Mouse (Mus musculus) NIH3T3 (cell line): ENCODE results near the gene Btn2a2.
A peak's percentile ranks its signal among the peaks of the same experiment; 100 is the strongest.

Source experiments
- DNase-seq: peaks from one replicate; pipeline ENCODE4 v3.0.0-alpha.2; 2012; ENCODE audit warnings: low read depth

The Btn2a2 gene

GRCm38 (mm10) chr13:23497656-23498321, 9.1 kb upstream of the Btn2a2 start:
- no peak for DNase-seq

DNA sequence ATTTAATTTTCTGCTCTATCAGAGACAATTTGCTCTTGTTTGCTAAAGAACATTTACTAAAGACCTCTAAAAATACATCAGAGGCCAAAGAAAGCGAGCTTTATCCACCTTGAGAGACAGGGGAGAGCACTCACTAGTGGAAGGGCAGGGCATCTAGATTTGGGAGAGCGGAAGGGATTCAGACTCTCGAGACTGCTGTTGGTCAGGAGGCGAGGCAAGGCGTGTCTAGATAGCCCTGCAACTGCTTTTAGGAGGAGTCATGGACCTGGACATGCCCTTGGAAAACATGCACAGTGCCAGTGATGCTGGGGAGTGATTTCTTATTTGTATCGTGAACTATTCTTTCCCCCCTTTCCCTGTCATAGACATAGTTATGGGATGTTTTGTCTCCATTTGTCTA, 6.9 kb upstream of the Btn2a2 start:
- DNase-seq = no peak

DNA sequence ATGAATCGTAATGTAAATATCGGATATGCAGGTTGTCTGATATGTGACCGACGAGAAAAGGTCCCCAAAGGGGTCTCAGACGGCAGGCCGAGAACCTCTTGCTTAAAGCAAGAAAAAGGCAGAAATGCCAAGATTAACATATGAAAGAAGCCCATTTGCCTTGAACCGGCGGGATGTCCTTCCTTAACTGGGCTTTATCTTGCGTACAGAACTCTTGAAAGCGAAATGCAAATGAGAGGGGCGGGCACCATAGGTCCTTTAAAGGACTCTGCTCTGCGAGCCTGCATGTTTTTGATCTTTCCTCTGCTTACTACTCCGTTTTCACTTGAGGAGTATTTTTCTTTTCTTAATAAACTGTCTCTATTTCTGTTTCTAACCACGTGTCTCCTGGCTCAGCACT, 3.3 kb upstream of the Btn2a2 start:
- DNase-seq = no peak

DNA sequence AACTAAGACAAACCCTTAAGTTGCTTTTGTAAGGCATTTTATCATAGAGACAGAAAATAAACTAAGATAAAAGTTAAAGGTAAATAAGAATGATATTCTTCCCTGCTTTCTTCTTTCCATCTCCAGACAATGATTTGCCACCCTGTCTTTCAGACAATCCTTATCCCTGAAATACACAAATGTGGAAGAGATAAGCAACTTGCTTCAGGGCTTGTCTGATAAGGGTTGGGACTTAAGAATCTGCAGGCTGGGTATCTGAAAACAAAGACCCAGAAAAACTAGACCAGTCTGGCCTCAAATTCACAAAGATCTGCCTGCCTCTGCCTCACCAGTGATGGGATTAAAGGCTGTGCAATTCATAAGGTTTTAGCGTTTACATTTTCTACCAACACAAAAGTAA, 2.6 kb upstream of the Btn2a2 start:
- no peak for DNase-seq

GRCm38 (mm10) chr13:23490863-23491262, 2.2 kb upstream of the Btn2a2 start:
- DNase-seq = no peak

DNA sequence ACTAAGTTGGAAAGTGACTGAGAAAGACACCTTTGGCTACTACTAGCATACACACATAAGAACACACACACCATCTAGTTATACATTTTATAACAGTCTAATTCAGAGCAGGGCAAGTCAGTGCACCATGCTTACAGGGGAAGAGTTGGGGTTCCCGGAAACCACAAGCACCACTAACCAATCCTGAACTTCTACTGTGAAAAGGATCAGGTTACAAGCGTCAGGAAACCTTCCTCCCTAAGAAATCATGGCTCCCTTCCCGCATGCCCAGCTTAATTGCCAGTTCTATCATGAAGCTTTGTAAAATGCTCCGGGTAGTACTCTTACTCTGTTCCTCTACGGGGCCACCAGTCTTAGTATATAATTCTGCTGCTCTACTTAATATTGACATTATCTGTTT, 3.4 kb downstream of the Btn2a2 start:
- DNase-seq = no peak

- no peak for DNase-seq
These were observed 5.5 kb downstream of the Btn2a2 start for GRCm38 (mm10) chr13:23483153-23483552.

DNA sequence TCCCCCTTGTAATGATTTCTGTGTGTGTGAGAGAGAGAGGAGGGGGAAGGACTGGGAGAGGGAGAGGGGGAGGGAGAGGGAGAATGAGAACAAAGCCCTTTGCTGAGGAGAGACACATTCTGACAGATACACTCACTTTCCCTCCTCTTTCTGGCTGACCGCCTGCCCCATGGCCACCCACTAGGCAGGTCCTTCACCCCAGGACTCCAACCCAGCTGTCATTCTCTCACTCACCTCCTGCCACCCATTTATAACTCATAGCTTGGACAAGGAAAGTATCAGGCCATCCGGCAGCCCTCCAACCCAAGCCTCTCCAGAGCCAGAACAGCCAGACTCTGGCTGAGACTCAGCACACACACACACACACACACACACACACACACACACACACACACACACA, 13.0 kb downstream of the Btn2a2 start:
- DNase-seq = no peak

DNA sequence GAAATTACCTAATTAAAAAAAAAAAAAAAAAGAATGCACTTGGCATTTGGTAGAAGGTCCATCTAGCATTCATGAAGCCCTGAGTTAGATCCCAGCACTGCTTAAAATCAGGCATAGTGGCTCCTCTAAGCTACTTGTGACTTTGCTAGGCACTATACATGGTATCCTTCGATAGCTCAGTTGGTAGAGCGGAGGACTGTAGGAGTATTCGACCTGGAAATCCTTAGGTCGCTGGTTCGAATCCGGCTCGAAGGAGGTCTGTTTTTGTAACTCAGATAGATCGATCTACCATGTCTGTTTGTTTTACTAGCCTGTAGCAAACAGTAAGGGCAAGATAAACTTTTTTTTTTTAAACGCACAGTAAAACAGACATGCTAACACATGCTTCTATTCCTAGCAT, 21.7 kb downstream of the Btn2a2 start:
- peak; percentile 82 for DNase-seq

DNA sequence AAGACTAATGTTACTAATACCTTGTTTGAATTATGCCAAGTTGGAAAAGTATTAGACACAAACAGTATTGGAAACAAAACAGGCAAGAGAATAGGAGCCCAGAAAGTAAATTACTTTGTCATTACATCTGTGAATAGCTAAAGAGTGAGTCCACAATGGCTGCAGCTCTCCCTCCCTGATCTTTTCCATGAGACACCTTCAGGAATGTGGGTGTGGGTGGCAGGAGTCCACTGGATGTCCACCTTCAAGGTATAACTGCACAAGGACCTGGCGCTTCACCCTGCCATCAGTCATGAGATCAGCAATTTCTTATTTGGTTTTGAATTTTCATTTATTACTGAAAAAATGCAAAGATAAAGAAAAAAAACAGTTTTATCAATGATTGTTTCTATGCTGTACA, 22.4 kb downstream of the Btn2a2 start:
- no peak for DNase-seq

DNA sequence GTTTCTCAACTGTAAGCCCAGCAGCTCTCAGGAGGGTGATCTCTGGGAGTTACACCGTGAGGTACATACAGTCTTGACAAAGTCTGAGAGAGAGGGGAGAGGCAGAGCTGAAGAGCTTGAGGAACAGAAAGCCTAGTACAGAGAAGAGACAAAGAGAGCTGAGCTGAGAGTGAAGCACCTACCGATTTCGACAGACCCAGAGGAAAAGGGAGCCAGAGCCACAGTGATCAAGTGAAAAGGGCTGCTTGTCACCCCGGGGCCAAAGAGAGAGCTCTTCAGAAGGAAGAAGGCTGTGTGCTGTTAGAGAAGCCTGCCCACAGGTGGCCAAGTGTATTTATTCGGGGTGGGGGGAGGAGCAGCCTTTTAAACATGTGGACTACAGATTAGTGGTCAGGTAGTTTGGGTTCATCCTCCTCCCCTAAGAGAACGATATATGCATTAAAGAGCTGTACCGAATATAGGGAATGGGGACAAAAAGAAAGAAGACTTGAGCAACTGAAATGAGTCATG, 23.0 kb downstream of the Btn2a2 start, which contains the start of gene Btn1a1:
TSS of gene Btn1a1 (minus strand) at position 302 of the 510 bp plus-strand sequence.
- DNase-seq = peak; percentile 19

DNA sequence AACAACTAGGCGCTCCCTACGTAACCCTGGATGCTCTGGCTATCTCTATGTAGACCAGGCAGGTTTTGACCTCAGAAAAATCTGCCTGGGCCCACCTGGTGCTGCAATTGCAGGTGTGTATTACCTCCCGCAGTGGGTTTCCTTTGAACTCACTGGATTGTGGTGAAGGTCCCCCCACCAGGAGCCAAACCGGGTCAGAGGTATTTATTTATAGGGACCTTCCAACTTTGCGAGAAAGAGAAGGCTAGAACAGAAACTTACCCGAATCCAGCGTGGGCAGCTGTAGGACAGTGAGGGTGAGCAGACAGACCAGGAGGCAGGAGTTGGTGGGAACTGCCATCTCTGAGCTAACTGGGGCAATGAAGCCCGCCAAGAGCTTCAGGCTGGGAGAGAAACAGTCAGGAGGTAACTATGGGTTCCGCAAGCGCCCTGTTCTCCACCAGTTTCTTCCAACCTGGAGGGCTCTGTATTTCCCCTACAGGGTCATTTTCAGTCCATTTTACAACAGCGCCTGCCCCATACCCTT, 23.8 kb downstream of the Btn2a2 start:
- no peak for DNase-seq

DNA sequence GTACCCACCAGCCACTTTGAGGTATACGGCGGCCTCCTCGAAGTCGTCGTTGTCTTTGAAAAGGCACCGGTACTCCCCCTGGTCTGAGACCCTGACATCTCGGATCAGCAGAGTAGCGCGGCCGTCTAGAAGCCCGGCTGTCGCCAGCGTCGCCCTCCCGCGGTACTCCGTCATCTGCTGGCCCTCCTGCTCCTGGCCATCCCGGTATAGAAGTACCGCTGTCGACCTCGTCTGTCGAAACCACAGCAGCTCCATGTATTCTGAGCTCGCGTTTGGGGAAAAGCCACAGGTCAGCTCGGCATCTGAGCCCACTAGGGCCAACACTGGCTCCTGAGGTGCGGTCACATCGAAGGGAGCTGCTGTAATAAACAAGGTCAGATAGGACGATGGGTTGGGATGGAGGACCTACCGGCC, 24.4 kb downstream of the Btn2a2 start:
- no peak for DNase-seq

DNA sequence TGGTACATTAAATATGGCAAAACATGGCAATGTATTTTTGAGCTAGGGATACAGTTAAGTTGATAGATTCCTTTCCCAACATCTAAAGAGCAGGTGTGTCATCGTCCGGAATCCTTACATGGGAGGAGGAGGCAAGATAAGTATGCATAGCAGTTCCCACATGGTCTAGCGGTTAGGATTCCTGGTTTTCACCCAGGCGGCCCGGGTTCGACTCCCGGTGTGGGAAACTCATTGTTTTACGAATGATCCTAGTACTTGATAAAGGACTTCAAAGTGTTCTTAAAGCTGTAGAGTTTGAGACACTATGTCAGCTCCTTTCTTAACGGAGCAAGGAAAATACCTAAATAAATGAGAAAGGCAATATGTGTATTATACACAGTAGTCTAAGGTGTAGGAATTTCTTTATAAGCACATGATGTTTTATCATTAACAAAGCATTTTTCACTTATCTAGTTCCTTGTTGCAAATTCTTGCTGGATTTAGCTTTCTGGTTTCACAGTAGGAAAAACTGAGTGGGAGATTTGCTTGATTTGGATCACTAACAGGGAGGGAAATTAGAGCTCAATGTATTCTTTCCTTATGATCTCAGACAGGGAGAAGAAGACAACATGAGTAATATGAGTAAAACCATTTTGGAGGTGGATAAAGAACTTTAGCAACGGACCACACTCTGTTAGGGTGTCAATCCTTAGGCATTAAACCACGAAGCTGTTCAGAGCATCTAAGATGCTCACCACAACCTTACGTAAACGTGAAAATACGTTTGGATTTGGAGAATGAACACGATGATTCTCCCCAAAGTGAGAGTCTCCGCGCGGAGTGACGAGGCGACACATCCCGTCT, 25.1 kb downstream of the Btn2a2 start:
- peak; percentile 74 for DNase-seq

- DNase-seq = no peak
These were observed 26.0 kb downstream of the Btn2a2 start for GRCm38 (mm10) chr13:23462669-23463068.

DNA sequence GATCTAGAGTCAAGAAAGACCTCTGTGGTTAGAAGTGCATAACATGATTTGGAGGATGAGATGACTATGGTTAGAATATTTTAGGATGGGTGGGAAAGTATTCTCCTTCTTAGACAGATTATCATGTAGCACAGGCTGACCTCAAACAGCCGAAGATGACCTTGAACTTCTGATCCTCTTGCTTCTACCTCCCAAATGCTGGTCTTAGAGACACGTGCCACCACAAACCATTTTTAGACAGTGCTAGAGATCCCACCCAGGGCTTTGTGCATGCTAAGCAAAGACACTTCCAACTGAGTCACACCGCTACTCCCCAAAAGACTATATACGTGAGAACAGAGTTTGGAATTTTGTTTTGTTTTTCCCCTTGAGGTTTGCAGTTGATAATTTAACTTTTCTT, 26.6 kb downstream of the Btn2a2 start:
- DNase-seq = no peak

- no peak for DNase-seq
These were observed 29.3 kb downstream of the Btn2a2 start for GRCm38 (mm10) chr13:23459264-23459846.

- peak; percentile 48 for DNase-seq
These were observed 34.7 kb downstream of the Btn2a2 start for GRCm38 (mm10) chr13:23453926-23454325.

DNA sequence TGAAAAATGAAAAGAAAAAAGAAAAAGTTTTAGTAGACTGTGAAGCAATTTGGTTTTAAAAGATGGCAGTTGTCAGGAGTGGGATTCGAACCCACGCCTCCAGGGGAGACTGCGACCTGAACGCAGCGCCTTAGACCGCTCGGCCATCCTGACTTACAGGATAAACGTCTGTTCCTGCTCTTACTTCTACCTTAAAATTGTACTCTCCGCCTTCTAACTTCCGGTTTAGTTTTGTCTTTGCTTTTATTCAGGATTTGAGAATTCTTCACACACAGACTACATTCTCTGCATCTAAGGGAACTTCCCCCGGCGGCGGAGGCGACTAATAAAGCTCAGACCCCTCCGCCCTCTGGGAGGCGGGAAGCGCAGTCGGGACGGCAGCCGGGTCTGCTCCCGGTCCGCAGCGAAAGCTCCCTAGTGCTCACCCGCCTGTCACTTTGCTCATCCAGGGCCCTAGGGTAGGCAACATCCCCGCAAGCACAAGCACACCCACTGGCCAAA, 35.2 kb downstream of the Btn2a2 start:
- DNase-seq = peak; percentile 89

DNA sequence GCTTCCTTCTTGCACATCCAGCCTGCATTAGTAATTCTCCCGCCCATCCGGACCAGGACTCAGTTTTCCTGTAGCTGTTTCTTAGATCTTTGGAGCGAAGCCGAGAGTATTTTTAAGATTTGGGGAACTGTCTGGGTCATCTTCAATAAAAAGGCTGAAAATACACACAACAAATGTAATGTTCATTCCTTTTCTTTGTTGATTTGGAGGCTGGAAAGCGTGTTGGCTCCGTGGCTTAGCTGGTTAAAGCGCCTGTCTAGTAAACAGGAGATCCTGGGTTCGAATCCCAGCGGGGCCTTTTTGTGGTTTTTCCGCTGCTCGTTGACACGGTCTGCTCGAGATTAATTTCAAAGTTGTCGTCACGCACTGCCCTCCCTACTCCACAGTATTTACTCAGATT, 38.3 kb downstream of the Btn2a2 start:
- DNase-seq = peak; percentile 87

GRCm38 (mm10) chr13:23449235-23450095, 39.2 kb downstream of the Btn2a2 start:
- peak; percentile 85 for DNase-seq
